Comparison of ENCODE assay signal across 8 mouse cellular contexts in the genomic region with DNA sequence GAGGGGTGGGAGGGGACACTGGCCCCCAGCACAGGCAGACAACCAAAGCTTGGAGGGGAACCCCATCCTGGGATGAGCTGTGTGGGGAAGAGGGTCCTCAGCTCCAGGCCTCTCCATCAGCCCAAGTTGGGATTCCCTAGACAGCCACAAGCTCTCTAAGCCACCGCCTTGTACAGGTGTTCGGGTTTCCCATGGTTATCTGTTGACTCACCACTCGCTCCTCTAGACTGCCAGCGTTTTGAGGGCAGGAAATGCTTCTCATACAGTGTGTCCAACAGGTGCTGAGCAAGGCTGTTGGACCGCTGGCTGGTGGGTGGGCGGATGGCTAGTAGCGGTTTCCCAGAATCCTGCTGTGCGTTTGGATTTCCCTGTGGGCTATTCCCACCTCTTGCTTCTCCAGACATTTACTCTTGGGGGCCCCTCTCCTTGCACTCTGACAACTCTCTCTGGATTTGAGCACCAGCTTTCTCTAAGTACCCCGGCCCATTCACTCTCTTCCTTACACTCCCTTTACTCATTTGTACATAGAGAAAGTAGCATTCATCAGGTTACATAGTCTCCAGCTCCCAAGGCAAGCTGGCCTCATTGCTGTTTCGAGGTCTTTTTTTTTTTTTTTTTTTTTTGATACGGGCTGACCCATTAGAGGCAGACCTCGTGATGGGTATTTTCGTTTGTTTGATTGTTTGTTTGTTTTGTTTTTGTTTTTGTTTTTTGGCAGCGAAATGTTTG. TPM values are rescaled to one million over a fixed set of nuclear protein-coding genes. Genes with fewer than 3 reads are reported as not detected.
DNase-seq lines count a peak whose midpoint lies in the region; ATAC-seq and TF ChIP-seq lines count a peak whose summit lies in the region.

No protein-coding gene starts in this region.

- H3K4me2 ChIP-seq in forebrain, postnatal 0 days (ENCODE audit: low read depth): peak overlapping the region; percentile 53
- H3K4me2 ChIP-seq in limb, embryonic 14.5 days (replicated peaks; ENCODE audit: low read depth, low read length, severe bottlenecking): peak overlapping the region; percentile 39
- H3K4me2 ChIP-seq in stomach, embryonic 14.5 days (replicated peaks; ENCODE audit: low read depth, low read length): peak overlapping the region; percentile 47

- ATAC-seq in forebrain, postnatal 0 days: peak; percentile 1; the same call in 1 of the 2 replicates
- ATAC-seq in limb, embryonic 14.5 days (ENCODE audit: low FRiP score, low read depth): no peak
- ATAC-seq in stomach, embryonic 14.5 days (ENCODE audit: insufficient number of reproducible peaks, insufficient read depth, low FRiP score, low read depth): no peak

- H3K27me3 ChIP-seq in forebrain, postnatal 0 days (ENCODE audit: insufficient read depth, low read length): peaks cover 4% of the 10 kb centered on the region
- peaks cover 53% of the 10 kb centered on the region for H3K27me3 ChIP-seq in limb, embryonic 14.5 days (ENCODE audit: control insufficient read depth, insufficient read depth, low read length)
- H3K27me3 ChIP-seq in stomach, embryonic 14.5 days (ENCODE audit: control insufficient read depth, insufficient read depth, low read length): peaks cover 30% of the 10 kb centered on the region

- 0 out of 2 replicates have a peak overlapping the region, but pooled peaks have one; percentile 33 for H3K9ac ChIP-seq in forebrain, postnatal 0 days
- H3K9ac ChIP-seq in limb, embryonic 14.5 days (ENCODE audit: low read depth, low read length, severe bottlenecking): no peak overlapping the region
- no peak overlapping the region for H3K9ac ChIP-seq in stomach, embryonic 14.5 days (replicated peaks; ENCODE audit: low read depth, low read length)

- TF ChIP-seq CTCF in forebrain, postnatal 0 days (IDR thresholded peaks at IDR 0.05; ENCODE audit: low read depth): no peak

- WGBS in forebrain, postnatal 0 days: 14% methylated on average over 14 of the region's 14 CpGs
- WGBS in limb, embryonic 14.5 days: 17% methylated on average over 14 of the region's 14 CpGs
- 15% methylated on average over 14 of the region's 14 CpGs for WGBS in stomach, embryonic 14.5 days

- peak overlapping the region; percentile 83 for H3K27ac ChIP-seq in forebrain, postnatal 0 days (ENCODE audit: low read depth, low read length)
- H3K27ac ChIP-seq in limb, embryonic 14.5 days (replicated peaks; ENCODE audit: low read depth, low read length): no peak overlapping the region
- H3K27ac ChIP-seq in stomach, embryonic 14.5 days (ENCODE audit: low read length): no peak overlapping the region

- H3K36me3 ChIP-seq in forebrain, postnatal 0 days (ENCODE audit: insufficient read depth): no peaks in the 10 kb centered on the region
- H3K36me3 ChIP-seq in limb, embryonic 14.5 days (ENCODE audit: control insufficient read depth, insufficient read depth, low read length): no peaks in the 10 kb centered on the region
- no peaks in the 10 kb centered on the region for H3K36me3 ChIP-seq in stomach, embryonic 14.5 days (ENCODE audit: control insufficient read depth, insufficient read depth, low read length)

- no peaks in the 10 kb centered on the region for H3K9me3 ChIP-seq in forebrain, postnatal 0 days (ENCODE audit: low read length)
- no peaks in the 10 kb centered on the region for H3K9me3 ChIP-seq in limb, embryonic 14.5 days (ENCODE audit: control insufficient read depth, low read length)
- H3K9me3 ChIP-seq in stomach, embryonic 14.5 days (ENCODE audit: control insufficient read depth, low read depth, low read length): no peaks in the 10 kb centered on the region

- peak overlapping the region; percentile 74 for H3K4me3 ChIP-seq in forebrain, postnatal 0 days (ENCODE audit: low read depth, low read length)
- H3K4me3 ChIP-seq in limb, embryonic 14.5 days (replicated peaks; ENCODE audit: low read length): peak overlapping the region; percentile 22
- peak overlapping the region; percentile 22; the same call in 1 of the 2 replicates for H3K4me3 ChIP-seq in stomach, embryonic 14.5 days (ENCODE audit: low read depth, low read length)

- no peak for TF ChIP-seq POLR2A in limb, embryonic 14.5 days (IDR thresholded peaks at IDR 0.05; ENCODE audit: borderline replicate concordance, extremely low read depth, insufficient read depth, insufficient read length)

- peak; percentile 33 for DNase-seq in right cerebral cortex, adult 18-20 months
- DNase-seq in right cerebral cortex, postnatal 14 days: no peak
- DNase-seq in forebrain, postnatal 0 days: no peak
- no peak for DNase-seq in limb, embryonic 14.5 days (ENCODE audit: low spot score)
- no peak for DNase-seq in thymus, adult 18-20 months
- DNase-seq in layer of hippocampus, postnatal 25 days (ENCODE audit: extremely low spot score in 1 of 2, low spot score in 1 of 2): no peak
- no peak for DNase-seq in embryo, embryonic 9.5 days (ENCODE audit: extremely low spot score)

- no peaks in the 10 kb centered on the region; the same call in 1 of the 2 replicates for H3K4me1 ChIP-seq in forebrain, postnatal 0 days (ENCODE audit: insufficient read depth)
- peaks cover 9% of the 10 kb centered on the region for H3K4me1 ChIP-seq in limb, embryonic 14.5 days (ENCODE audit: control insufficient read depth, insufficient read depth, low read length)
- peaks cover 15% of the 10 kb centered on the region; the same call in 1 of the 2 replicates for H3K4me1 ChIP-seq in stomach, embryonic 14.5 days (ENCODE audit: control insufficient read depth, insufficient read depth, low read length)

RNA-seq across cellular contexts. Expression of a gene that starts 3.0 kb away (rescaled TPM):
- total RNA-seq in forebrain, postnatal 0 days (2014; rRNA removed): 17.7 and 23.7 TPM in 2 replicates
- 25.8 and 26.1 TPM in 2 replicates for polyA plus RNA-seq in forebrain, postnatal 0 days (2015; fragmentation: Nextera tagmentation; extraction: Ambion mirVana)
- polyA plus RNA-seq in limb, embryonic 14.5 days (2012; rRNA removed): 4.5 and 6.5 TPM in 2 replicates
- polyA plus RNA-seq in limb, embryonic 14.5 days (2014; fragmentation: Nextera tagmentation; extraction: Ambion mirVana): 1.5 and 1.9 TPM in 2 replicates
- 0.59 and 0.74 TPM in 2 replicates for polyA plus RNA-seq in stomach, embryonic 14.5 days (2014; fragmentation: Nextera tagmentation; extraction: Ambion mirVana)
- 10 to 100 TPM; 92.3 to 94.5 TPM for total RNA-seq in layer of hippocampus, postnatal 25 days (2021)

RNA-seq across cellular contexts. Expression of a gene that starts 46.9 kb away (rescaled TPM):
- 2.2 and 7.6 TPM in 2 replicates for total RNA-seq in forebrain, postnatal 0 days (2014; rRNA removed)
- 3.5 and 3.8 TPM in 2 replicates for polyA plus RNA-seq in forebrain, postnatal 0 days (2015; fragmentation: Nextera tagmentation; extraction: Ambion mirVana)
- polyA plus RNA-seq in limb, embryonic 14.5 days (2012; rRNA removed): 73.2 and 85.5 TPM in 2 replicates
- polyA plus RNA-seq in limb, embryonic 14.5 days (2014; fragmentation: Nextera tagmentation; extraction: Ambion mirVana): 32.1 and 34.9 TPM in 2 replicates
- 40.4 and 40.5 TPM in 2 replicates for polyA plus RNA-seq in stomach, embryonic 14.5 days (2014; fragmentation: Nextera tagmentation; extraction: Ambion mirVana)
- total RNA-seq in layer of hippocampus, postnatal 25 days (2021): under 1 TPM; 0.82 to 0.98 TPM

RNA-seq across cellular contexts. Expression of a gene that starts 50.8 kb away (rescaled TPM):
- 0.92 and 3.0 TPM in 2 replicates for total RNA-seq in forebrain, postnatal 0 days (2014; rRNA removed)
- 0.91 and 0.94 TPM in 2 replicates for polyA plus RNA-seq in forebrain, postnatal 0 days (2015; fragmentation: Nextera tagmentation; extraction: Ambion mirVana)
- 25.8 and 35.9 TPM in 2 replicates for polyA plus RNA-seq in limb, embryonic 14.5 days (2012; rRNA removed)
- polyA plus RNA-seq in limb, embryonic 14.5 days (2014; fragmentation: Nextera tagmentation; extraction: Ambion mirVana): 15.5 and 18.5 TPM in 2 replicates
- polyA plus RNA-seq in stomach, embryonic 14.5 days (2014; fragmentation: Nextera tagmentation; extraction: Ambion mirVana): 19.8 and 21.1 TPM in 2 replicates
- under 1 TPM; 0.30 to 0.35 TPM for total RNA-seq in layer of hippocampus, postnatal 25 days (2021)

Comparison
In these comparisons a context has a peak if more than half of its experiments do, and no peak if none do; other contexts are left out.
1. H3K4me3 ChIP-seq: peak in every context shown above with its lines; median percentile 74 in forebrain, postnatal 0 days; 22 in limb, embryonic 14.5 days; 22 in stomach, embryonic 14.5 days.